Mouse (Mus musculus): ENCODE measurements at regions not wholly inside any gene's neighbourhood (a gene's known extent, or its start where the extent isn't known, plus 50 kb on each side); places are given as distances from the start of the nearest gene placed in this dataset.

DNA sequence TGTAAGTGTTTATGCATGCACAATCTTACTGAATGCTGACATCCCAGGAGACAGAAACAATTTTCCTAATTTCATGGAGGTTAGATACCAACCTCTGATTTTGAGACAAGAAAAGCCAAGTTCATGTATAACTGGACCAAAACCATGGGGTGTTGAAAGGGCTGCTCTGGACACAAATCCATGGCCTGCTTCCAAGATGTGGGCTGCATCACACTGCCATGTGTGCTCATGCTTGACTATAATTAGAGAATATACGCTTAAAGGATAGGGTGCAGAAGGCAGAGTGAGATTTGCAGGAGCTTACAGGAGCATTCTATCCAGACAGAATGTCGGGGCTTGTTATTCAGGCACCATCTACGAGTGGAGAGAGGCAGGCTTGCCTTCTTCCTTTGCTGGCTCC is 64.8 kb upstream of the Runx1 start:
- DNase-seq, result no peak

DNA sequence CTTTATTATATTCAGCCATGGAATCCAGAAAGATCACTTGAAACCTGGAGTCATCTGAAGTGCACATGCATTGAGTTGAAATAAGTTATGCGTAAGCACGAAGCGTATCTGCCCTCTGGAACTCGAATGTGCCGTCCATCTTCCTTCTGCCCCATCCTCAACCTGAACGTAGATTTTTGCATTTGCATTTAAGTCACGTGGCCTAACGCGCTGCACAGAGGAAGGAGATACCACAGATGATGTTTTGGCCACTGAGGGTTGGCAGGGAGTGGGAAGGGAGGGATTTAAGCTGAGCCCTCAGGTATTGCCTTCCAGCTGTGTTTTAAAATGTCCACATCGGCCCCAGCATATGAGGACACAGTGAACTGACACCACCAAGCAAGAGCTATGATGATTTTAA is 63.6 kb upstream of the Runx1 start:
- no peak for DNase-seq

DNA sequence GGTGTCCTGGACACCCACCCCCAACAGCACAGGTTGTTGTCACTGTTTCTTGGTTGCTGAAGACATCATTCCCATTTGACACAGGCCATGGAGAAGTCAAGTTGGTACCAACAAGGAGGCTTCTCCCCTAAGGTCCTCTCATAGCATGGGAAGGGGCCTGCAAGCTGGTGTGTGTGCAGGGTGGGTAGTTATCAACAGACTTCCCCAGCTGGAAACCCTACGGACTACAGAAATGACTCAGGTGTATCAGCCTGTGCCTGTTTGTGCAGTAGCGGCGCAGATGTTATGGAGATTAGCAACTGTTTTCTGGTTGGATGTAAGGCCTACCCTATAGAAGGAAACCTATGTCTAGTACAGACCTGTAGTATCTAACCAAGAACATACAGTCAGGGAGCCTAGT is 60.3 kb upstream of the Runx1 start:
- DNase-seq, result no peak

DNA sequence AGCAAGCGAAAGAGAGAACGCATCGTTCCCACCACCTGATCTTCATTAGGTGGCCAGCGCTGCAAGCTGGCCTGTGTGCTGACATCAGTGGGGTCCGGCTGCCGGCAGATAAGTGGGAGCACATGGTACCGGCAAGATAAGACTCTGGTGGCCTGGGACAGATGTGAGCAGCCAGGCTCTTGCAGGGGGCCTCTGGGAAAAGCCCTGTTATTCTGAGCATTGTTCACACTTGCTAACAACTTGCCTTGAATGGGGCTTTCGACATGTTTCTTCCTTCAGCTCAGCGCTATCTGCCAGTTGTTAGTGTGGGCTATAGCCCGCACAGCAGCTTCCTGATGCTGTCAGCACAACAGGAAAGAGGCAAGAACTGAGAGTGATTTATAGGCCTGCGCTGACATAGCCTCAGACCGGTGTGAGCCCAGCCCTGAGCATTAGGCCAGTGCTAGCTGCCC is 57.9 kb upstream of the Runx1 start:
- no peak for DNase-seq

DNA sequence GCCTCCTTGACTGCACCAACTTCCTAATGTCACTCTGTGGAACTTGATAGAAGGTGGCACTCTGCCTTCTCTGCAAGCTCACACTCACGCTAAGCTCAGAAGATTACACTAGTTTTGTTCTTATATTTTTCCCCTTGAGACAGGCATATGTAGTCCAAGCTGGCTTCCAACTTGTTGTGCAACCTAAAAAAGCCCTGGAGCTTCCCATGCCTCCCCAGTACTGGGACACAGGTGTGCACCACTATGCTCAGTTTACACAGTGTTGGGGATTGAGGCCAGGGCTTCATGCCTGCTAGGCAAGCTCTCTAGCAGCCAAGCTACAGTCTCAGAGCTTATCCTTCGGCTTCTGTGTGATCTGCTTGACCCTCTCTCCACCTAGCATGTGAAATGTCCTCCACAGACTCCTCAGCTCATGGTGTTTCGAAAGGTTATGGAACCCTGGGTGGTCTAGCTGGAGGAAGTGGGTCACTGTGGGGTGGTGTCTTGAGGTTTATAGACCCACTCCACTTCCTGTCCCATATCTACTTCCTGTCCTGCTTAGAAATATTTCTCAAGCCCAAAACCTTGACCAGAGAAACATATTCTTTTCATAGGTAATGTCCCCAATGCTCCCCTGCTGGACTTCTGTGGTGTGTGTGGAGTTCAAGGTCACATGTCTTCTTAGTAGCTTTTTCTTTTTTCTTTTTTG is 54.6 kb upstream of the Runx1 start:
- no peak for DNase-seq

DNA sequence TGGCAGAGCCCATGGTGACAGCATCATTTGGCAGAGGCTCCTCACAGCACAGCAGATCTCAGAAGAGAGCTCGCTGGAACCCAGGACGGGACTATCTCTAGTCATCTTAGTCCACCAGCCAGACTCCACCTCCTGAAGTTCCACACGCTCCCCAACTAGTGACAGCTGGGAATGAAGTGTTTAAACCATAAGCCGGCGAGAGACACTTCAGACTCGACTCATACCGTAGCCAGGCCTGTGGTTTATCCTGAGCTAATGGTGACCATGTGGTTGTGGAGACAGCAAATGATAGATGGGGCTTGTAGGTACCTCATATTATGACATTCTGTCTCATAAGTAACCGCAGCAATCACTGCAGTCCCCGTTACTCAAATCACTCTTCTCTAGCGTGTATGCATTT is 52.1 kb upstream of the Runx1 start:
- no peak for DNase-seq

Small RNAs in the stretch of these regions (microRNA-seq; reads per million reads assigned to microRNA genes)
- gene Gm28003 (0 reads per million in 2 experiments), gene Mir802 (0.42 to 0.60 reads per million in 2 experiments)
